Mouse (Mus musculus) brain, adult 10 weeks (tissue): Measurements from ENCODE around the gene Golga1. TPM values are rescaled to one million over a fixed set of nuclear protein-coding genes. Genes with fewer than 3 reads are reported as not detected.

ENCODE experiments used
- polyA plus RNA-seq: library from polyadenylated mRNA; stranded (reverse); fragments of 350-450 nt; fragmentation: Illumina TruSeq; extraction: RNeasy Lipid Tissue Mini Kit (QIAGEN cat#74804); gene quantifications from one replicate; pipeline ENCODE4 v1.2.3, GENCODE M21; 2015; ENCODE audit warnings: low read depth, low replicate concordance

The Golga1 gene
- 30.6 TPM for polyA plus RNA-seq

GRCm38 (mm10) chr2:39065400-39065987 lies at the start of gene Golga1:
Gene Golga1 (minus strand): TSS chr2:39065541.

DNA sequence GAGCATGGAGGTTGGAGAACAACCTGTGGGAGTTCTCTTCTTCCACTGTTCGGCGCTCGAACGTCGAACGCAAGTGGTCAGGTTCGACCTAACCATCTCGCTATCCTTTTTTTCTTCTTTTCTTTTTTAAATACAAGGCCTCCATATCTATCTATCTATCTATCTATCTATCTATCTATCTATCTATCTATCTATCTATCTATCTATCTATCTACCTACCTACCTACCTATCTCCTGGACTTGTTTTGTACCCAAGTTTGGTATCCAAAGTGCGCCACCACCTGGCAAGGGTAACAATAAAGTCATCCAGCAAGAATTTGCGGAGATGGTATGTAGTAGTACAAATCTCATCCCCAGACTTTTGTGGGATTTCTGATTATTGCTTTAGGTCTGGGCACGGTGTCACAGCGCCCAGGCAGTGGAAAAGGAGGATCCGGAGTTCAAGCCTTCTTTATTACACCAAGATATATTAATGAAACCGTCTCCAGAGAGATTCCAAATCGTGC lies 59.7 kb downstream of the Golga1 start, which contains the start of gene Rpl35:
Gene Rpl35, minus strand, starts transcription at position 51 of the 506 bp plus-strand sequence.

GRCm38 (mm10) chr2:39004880-39005435 lies 60.4 kb downstream of the Golga1 start, which contains the start of gene Arpc5l:
Gene Arpc5l (plus strand): TSS chr2:39005348.

GRCm38 (mm10) chr2:38997386-38998374 lies 67.7 kb downstream of the Golga1 start, which contains the start of gene Wdr38:
Gene Wdr38 (plus strand): TSS chr2:38997476.

Other genes with a start within 250 kb of the Golga1 start
- 4.9 TPM for gene Nr6a1, start 137.9 kb downstream of the Golga1 start, polyA plus RNA-seq
- gene Olfml2a, start 133.6 kb downstream of the Golga1 start, polyA plus RNA-seq = 2.3 TPM
- gene Wdr38, start 68.1 kb downstream of the Golga1 start, polyA plus RNA-seq = 0.74 TPM
- gene Arpc5l, start 60.2 kb downstream of the Golga1 start, polyA plus RNA-seq = 168 TPM
- 412 TPM for gene Rpl35, start 59.9 kb downstream of the Golga1 start, polyA plus RNA-seq
- 25.9 TPM for gene Scai, start 125.2 kb upstream of the Golga1 start, polyA plus RNA-seq
- gene Ppp6c, start 160.9 kb upstream of the Golga1 start, polyA plus RNA-seq = 55.8 TPM